Mouse (Mus musculus): Measurements from ENCODE around the gene Rgs7.

Rgs7 gene

GRCm38 (mm10) chr1:175300404-175300803, 191.9 kb downstream of the Rgs7 start:
- WGBS = 20% methylated on average over 3 of the region's 3 CpGs

DNA sequence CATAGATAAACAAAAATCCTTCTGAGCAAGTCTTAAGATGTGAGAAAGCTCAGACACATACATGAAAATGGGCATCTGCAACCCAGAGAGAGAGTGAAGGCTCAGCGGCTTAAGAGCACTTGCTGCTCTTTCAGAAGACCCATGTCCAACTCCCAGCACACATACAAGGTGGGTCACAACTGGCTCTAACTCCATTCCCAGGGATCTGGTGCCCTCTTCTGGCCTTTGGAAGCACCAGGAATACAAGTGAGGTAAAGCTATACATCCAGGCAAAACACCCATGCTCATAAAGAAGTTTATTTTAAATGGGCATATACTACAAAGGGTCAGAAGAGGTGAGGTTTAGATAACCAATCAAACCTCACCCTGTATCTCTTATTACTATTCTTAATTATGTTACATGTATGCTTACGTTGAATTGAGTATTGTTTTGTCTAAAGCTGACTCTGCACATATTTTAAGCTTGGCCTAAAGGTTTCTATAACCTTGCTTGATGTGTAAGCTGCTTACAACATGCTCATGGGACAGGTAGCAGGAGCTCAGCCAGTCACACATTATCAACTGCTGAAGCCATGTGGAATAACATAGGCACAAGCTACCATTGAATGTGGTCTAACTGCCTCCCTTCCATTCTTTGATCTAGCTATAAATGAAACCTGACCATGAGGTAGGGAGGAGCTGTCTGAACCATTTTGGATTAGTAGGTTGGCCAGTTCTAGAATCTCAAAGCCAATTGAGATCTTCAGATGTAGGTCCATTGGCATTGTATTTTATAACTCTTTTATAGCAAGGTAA, 192.5 kb downstream of the Rgs7 start:
- WGBS = 81% methylated on average over 2 of the region's 2 CpGs

DNA sequence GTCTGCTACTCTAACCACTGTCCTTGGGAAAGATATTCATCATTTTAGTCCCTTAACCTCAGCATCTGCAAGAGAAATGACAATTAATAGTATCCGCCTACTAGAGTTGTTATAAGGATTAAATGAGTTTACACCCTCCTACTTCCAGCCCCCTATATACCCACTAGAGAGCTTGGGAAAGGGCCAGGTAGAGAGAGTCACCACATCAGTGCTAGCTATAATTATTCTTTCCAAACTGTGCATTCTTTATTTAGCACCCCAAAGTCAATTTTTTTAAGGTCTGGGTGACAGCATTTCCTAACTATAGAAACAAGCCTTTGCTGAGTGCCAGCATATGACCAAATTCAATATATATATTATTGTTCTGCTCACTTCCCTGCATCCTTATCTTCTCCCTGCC, 195.4 kb downstream of the Rgs7 start:
- 57% methylated on average over 1 of the region's 1 CpGs for WGBS

- 39% methylated on average over 1 of the region's 1 CpGs for WGBS
Observed at GRCm38 (mm10) chr1:175290072-175290471, 202.2 kb downstream of the Rgs7 start.

DNA sequence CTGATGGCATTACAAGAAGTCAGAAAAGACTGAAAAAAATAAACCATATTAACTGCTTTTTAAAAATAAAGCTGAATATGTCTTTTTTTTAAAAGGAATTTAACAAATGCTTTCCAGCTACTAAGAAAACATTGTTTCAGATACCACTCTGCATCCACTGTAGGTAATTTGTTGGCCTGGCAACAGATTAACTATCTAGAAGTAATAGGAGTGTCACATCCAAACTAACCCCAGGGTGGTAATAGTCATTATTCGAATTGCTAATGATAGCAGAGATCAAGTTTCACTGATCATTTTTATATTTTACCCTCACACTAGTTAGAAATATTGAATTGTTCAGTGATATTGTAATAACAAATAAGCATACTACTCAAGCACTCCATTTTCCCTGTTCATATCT, 232.9 kb downstream of the Rgs7 start:
- 65% methylated on average over 1 of the region's 1 CpGs for WGBS

DNA sequence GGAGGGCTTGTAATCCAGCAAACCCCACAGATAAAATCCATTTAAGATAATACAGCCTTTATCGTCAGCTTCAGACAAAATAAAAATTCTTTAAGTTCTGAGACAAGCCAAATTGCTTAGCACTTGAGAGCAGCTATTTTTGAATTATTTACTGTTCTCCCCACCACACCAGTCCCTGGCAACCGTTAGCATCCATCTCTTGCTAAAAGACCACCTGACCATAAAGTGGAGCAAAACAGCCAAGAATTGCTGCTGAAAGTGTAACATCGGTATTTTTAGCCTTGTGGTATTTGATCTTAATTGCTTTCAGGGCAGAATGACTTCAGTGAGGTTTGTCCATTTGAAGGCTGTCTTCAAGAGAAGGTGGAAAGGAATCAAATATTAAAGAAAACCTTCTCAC, 237.1 kb downstream of the Rgs7 start:
- WGBS = 24% methylated on average over 3 of the region's 3 CpGs

- 29% methylated on average over 3 of the region's 3 CpGs for WGBS
Observed at GRCm38 (mm10) chr1:175254724-175255123, 237.6 kb downstream of the Rgs7 start.

DNA sequence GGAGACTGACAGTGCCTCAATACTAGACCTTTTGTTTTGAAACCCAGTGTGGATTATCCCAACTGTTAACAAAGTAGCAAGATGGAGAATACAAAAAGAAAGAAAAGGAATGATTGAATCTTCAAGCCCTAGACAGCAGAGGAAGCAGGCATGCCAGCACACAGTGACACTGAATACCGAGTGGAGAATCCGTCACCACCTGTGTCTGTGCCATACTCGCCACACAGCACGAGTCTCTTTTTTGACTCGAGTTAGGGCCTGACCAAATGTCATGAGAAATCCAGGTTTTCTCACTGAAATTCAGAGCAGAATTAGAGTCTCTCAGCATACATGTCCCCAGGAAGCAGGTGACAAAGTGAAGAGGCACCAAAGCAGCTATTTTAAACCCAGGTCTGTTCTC, 250.2 kb downstream of the Rgs7 start:
- WGBS = 55% methylated on average over 5 of the region's 5 CpGs

- 46% methylated on average over 2 of the region's 2 CpGs for WGBS
Observed at GRCm38 (mm10) chr1:175240137-175240536, 252.2 kb downstream of the Rgs7 start.

GRCm38 (mm10) chr1:175221593-175222500, 270.5 kb downstream of the Rgs7 start:
- 57% methylated on average over 3 of the region's 3 CpGs for WGBS

- WGBS = 89% methylated on average over 2 of the region's 2 CpGs
Observed at GRCm38 (mm10) chr1:175219563-175219962, 272.7 kb downstream of the Rgs7 start.

- WGBS = 58% methylated on average over 2 of the region's 2 CpGs
Observed at GRCm38 (mm10) chr1:175207004-175207403, 285.3 kb downstream of the Rgs7 start.

- 69% methylated on average over 1 of the region's 1 CpGs for WGBS
Observed at GRCm38 (mm10) chr1:175205633-175206032, 286.7 kb downstream of the Rgs7 start.

GRCm38 (mm10) chr1:175203544-175203943, 288.8 kb downstream of the Rgs7 start:
- 73% methylated on average over 1 of the region's 1 CpGs for WGBS

DNA sequence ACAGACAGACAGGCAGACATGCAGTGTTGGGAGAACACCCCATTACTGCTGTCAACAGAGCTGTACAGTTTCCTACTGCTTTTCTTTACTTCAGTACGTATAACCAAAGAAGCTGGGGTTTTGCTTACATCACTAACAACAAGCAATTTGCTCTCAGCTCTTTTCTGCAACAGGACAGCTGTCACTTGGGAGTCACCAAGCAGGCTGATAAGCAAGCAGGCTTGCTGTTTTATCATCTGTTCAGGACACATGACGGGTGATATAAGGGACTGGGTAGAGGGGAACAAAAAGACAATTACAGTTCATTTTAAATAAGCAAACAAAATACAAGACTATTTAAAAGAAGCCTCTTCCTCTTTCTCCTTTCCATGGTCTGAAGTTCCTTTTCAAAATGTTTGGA, 289.4 kb downstream of the Rgs7 start:
- 58% methylated on average over 2 of the region's 2 CpGs for WGBS

DNA sequence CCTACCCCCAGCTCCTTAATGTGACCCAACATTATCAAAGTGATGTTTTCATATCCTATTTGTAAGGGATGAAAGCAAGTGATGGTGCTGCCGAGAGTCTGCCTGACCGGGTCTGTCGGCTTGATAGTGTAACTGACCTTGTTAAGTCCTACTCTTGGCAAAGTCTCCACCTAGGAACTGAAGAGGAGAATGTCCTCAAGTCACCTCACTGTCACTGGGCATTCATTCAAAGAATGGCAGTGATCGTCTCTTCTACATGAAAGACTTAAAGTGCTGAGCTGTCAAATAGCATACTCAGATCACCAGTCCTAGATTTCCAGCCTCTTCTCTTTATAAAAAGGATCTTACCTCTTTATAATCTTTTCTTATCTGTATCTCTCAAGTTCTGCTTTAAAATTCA, 293.4 kb downstream of the Rgs7 start:
- 85% methylated on average over 4 of the region's 4 CpGs for WGBS

GRCm38 (mm10) chr1:175195806-175196205, 296.5 kb downstream of the Rgs7 start:
- WGBS = 78% methylated on average over 4 of the region's 4 CpGs

DNA sequence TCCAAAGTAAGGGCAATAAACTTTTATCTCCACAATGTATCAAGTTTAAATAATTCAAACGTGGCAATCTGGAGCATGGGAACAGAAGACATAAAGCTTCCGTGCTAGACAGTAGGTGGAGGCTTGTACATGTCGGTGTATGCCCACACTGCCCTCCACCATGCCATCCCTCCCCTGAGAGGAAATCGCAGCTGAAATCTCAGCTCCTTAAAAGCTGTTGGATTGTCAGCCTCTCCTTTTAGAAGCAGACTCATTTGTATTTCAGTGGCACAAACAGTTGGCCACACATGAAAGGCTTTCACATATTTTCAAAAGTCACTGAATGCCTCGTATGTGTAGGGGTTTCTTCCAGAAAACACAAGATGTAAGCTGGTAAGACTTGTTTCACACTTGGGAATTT, 304.1 kb downstream of the Rgs7 start:
- WGBS = 31% methylated on average over 5 of the region's 5 CpGs

- WGBS = 33% methylated on average over 2 of the region's 2 CpGs
Observed at GRCm38 (mm10) chr1:175185211-175185610, 307.1 kb downstream of the Rgs7 start.

DNA sequence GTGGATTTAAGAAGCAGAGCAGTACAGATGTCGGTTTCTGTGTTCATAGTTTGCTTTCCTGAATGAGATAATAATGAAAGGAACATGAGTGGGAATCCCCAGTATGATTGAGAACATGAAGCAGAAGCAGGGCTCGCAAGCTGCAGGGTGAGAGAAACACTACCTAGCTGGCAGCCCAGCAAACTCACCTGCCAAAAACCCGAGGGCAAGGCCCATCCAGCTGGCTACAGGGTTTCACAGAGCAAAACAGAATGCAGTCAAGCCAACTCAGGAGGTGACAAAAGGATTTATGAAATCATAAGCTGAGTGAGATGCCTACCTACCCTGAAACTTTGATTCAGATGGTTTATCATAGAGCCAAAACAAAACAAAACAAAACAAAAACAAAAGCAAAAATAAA, 307.6 kb downstream of the Rgs7 start:
- 36% methylated on average over 3 of the region's 3 CpGs for WGBS

- WGBS = 86% methylated on average over 1 of the region's 1 CpGs
Observed at GRCm38 (mm10) chr1:175178733-175179132, 313.6 kb downstream of the Rgs7 start.

- 46% methylated on average over 5 of the region's 5 CpGs for WGBS
Observed at GRCm38 (mm10) chr1:175174918-175175675, 317.2 kb downstream of the Rgs7 start.

All from cerebral cortex, adult 2 months (tissue).